Mouse (Mus musculus): ENCODE measurements around the gene Fasl.

Fasl gene

GRCm38 (mm10) chr1:161761556-161761955 lies 26.7 kb downstream of the Fasl start:
- intact Hi-C loops (cut with DNase I), result no loop called here

- intact Hi-C loops (cut with DNase I), result no loop called here
These were observed 31.7 kb downstream of the Fasl start for GRCm38 (mm10) chr1:161756547-161756946.

DNA sequence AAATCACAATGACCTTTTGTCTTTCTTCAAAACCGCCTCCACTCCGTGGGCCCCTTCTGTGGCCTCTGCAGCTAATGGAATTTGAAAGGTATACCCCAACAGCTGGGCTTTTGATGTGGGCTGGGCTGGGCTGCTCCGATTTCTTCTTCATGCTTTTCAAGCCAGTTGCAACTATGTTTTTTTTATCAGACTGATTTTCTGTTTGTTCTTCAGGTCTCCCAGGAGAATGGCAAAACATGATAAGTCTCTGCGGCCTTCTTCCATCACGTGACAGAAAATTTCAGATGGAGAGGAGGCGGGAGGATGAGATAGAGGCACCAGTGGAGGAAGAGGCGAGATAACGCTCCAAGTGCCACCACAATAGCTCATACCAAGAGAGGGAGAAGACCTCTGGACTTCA lies 37.0 kb downstream of the Fasl start:
- intact Hi-C loops (cut with DNase I), result no loop called here

DNA sequence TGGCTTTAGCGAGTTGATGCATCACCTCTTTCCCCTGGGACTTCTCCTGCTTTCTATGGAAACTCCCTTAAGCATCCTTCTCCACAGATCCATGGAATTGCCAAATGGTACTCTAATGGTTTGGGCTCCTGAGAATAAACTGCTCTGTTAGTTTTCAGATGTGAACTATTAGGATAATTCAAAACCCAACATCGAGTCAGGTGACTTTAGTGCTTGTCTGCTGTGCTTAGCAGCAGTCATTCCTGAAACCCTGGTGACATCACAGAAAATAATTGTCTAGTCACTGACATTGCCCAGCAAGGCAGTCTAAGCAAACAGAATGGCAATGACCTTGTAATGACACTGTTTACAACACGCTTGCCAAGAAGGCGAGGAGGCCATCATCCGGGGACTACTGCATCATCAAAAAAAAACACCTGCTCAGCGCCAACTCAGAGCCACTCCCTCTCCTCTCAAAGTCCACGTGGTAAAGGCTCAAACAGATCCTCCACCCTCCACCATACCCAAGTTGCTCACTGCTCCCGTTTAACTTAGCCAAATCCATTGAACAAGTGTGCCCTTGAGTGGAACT lies 37.7 kb downstream of the Fasl start:
- intact Hi-C loops (cut with DNase I), result no loop called here

- intact Hi-C loops (cut with DNase I), result loop anchor here (5.0 kb wide), 3 partner anchors 84 to 229 kb away; partner anchors contain the start of gene 4930558K02Rik
These were observed 39.6 kb downstream of the Fasl start for GRCm38 (mm10) chr1:161748685-161749084.

DNA sequence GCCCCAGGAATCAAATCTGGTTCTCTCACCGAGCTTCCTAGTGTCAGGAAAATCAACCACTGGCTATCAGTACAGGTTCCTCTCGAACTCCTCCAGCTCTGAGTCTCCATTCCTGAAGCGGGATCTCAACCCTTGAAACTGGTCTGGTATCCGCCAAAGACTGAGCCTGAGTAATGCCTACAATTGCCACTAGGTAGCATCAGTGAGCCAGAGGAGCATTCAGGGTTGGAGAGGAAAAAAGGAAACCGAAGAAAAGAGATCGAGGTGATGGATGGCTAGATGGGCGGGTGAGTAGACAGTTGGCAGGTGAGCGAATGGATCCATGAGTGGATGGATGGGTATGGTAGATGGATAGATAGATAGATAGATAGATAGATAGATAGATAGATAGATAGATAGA lies 40.2 kb downstream of the Fasl start:
- intact Hi-C loops (cut with DNase I), result loop anchor here (5.0 kb wide), 3 partner anchors 84 to 229 kb away; partner anchors contain the start of gene 4930558K02Rik

- intact Hi-C loops (cut with DNase I), result loop anchor here (5.0 kb wide), 3 partner anchors 86 to 231 kb away; partner anchors contain the start of gene 4930558K02Rik
These were observed 41.6 kb downstream of the Fasl start for GRCm38 (mm10) chr1:161746542-161747302.

DNA sequence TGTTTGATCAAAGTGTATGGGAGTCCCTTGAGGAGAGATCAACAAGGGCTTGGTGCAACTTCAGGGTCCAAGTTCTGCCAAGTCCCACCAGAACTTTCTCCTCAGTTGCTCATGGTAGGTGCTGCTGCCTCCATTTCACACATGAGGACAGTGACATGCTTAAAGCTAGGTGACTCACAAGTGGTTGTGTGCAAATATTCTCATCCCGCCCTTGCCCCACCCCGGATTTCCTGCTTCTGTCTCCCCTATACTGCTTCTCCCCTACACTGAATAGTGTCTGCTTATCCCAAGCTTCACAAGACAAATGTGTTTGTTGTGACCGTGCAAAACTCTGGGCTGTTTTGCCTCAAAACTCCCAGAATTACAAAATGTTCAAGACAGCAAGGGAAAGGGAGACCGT lies 43.4 kb downstream of the Fasl start:
- intact Hi-C loops (cut with DNase I), result loop anchor here (5.0 kb wide), 3 partner anchors 87 to 232 kb away; partner anchors contain the start of gene 4930558K02Rik

DNA sequence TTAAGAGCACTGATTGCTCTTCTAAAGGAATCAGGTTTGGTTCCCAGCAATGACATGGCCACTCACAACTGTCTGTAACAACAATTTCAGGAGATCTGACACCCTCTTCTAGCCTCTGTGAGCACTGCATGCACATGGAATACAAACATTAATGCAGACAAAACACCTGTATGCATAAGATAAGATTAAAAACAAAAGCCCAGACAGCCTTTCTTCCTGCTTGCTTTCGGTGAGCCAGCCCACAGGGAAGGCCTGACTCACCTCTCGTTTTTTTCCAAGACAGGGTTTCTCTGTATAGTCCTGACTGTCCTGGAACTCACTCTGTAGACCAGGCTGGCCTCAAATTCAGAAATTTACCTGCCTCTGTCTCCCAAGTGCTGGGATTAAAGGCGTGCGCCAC lies 44.1 kb downstream of the Fasl start:
- intact Hi-C loops (cut with DNase I), result no loop called here

DNA sequence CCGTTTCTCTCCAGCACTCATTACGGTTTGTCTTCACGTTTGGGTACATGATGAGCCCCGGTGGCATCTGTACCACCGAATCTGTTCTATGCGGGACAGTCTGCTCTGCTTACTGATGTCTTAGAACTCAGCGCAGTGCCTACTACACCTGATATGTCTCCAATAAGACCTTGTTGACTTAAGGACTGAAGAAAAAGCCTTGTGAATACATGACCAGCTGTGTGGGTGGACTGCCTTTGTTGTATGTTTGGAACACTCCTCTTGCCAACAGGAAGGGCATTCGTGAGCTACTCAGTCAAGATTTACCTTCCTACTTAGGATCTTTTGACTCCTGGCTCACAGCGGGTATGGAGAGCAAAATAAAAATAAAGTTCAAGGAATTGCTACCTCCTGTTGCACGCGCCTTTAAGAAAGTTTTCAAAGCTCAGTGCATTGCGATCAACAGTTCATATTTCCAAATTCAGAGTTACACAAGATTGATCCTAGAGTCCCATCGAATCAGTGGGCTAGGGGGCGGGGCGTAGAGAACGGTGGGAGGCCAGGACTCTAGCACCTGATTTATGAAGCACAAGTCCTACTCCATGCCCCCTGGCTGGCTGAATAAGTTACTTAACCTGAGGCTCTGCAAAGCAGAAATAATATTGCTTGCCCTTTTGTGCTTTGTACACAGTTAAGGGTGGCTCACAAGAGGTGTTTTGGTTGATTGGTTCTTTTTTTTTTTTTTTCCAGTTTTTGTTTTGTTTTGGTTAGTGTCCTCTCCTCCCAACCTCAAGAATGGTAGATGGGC lies 45.6 kb downstream of the Fasl start:
- intact Hi-C loops (cut with DNase I), result no loop called here

DNA sequence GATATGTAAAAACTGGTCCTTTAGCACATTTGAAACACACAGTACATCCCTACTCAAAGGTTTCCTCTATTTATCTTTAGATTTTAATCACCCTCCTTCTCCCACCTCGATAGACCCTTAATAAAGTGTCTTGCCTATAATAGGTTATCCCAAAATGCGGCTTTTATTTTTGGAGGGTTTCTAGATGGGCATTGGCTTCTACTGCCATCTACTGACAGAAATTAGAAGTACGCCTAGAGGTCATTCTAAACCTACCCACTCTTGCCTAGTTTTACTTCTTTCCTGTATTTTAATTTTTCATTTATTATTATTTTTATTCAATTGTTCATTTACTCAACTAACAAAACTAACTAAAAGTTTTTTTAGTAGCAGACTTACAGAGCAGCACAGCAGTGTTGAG lies 51.4 kb downstream of the Fasl start:
- intact Hi-C loops (cut with DNase I), result no loop called here

DNA sequence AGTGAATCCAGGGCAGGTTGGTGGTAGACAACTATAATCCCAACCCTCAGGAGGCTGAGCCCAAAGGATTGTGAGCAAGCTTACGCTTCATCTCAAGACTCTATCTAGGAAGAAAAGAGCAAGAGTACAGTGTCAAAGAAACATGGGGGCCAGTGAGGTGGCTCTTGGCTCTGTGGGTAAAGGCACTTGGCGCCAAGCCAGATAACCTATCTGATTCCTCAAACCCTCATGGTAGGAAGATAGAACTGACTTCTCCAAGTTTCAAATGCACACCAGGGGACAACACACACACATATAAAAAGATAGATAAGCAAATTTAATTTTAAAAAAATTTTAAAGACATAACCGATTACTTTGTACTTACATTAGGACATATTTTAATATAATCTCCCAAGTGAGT lies 52.0 kb downstream of the Fasl start:
- intact Hi-C loops (cut with DNase I), result no loop called here

DNA sequence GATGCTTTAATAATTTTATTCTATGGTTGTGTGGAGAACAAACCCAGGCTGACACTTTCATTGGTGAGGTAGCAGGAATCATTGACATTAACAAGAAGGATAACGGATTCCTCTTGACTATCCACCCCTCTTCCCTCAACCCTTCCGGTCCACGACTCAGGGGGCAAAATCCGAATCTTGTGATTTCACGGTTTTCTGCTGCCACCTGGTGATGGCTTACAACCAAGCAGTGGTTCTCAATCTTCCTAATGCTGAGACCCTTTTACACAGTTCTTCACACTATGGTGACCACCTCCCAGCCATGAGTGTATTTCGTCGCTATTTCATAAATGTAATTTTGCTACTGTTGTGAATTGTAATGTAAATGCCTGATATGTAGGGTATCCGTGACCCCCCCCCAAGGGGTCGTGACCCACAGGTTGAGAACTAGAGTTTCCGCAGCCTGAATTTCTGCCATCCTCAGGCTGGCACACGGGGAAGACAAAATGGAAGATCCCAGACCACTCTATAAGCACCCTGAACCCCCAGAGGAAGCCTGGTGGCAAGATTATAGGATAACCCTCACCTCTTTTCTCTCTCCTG lies 52.7 kb downstream of the Fasl start:
- intact Hi-C loops (cut with DNase I), result no loop called here

GRCm38 (mm10) chr1:161734741-161735211 lies 53.5 kb downstream of the Fasl start:
- intact Hi-C loops (cut with DNase I), result no loop called here

DNA sequence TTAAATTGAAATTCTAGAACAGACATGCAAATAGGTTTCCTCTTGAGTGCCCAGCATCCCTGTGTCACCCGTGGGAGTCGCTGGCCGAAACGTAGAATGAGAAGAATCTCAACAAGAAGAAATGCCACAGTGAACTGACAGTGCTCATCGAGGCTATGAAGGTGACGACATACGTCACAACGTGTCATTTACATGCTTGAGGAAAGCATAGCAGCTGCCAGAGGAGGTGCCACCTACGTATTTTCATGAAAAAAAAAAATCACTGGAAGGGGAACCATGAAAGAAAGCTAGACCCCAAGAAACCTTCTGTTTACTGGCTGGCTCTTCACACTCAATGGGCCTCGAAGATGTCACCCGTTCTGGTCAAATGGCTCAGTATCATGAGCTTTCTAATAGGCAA lies 54.0 kb downstream of the Fasl start:
- intact Hi-C loops (cut with DNase I), result no loop called here

Data from adrenal gland (tissue).